Mouse (Mus musculus) Patski (cell line): Measurements from ENCODE around the gene Cdk14. TPM values are rescaled to one million over a fixed set of nuclear protein-coding genes. Genes with fewer than 3 reads are reported as not detected.
"Not testable (repeated sequence)": the region's sequence is repeated elsewhere in the genome, so short reads cannot be mapped to it uniquely, and the experiment has no call there.

Source experiments
- ATAC-seq: fragments of 100-300 bp; one replicate; pipeline ENCODE4 v1.8.0; 2021
- CTCF ChIA-PET: fragments of 350-600 bp; sonication (Branson Sonifier 250); formaldehyde crosslinking; loops from one replicate; lab custom pipeline; 2022; ENCODE audit warnings: inconsistent platforms; lab: Charles Lee
- POLR2A ChIA-PET: fragments of 350-600 bp; sonication (Branson Sonifier 250); formaldehyde crosslinking; loops from one replicate; lab custom pipeline; 2022; ENCODE audit warnings: antibody characterized with exemption, inconsistent platforms; lab: Charles Lee
- DNase-seq: peaks from one replicate; pipeline ENCODE4 v3.0.0-alpha.2; 2011; ENCODE audit warnings: low read depth, low spot score
- H3K27me3 ChIP-seq: fragments of 371-371 bp; one replicate; pipeline ENCODE4 v1.5.1; 2021
- CTCF ChIP-seq: fragments of 100-300 bp; IDR thresholded peaks from one replicate; pipeline ENCODE4 v1.5.1; 2021
- in situ Hi-C: fragments of 300-500 bp; cut with MboI; formaldehyde crosslinking; loops from 3 replicates; pipeline ENCODE4 v1.11.1; 2018; ENCODE audit warnings: low pct_unique_long_range_greater_than_20kb, mixed read lengths
- polyA plus RNA-seq: library from polyadenylated mRNA; unstranded; gene quantifications from one replicate; pipeline ENCODE4 v1.2.3, GENCODE M21; 2021

The Cdk14 gene
- polyA plus RNA-seq, 1 experiment from 2014 or later: 21.7 TPM

GRCm38 (mm10) chr5:5247671-5248070 lies 172.4 kb downstream of the Cdk14 start:
- CTCF ChIA-PET: interaction anchor here (1.1 kb wide), 1 partner anchor 113 kb away, joined by 3 read pairs; no protein-coding TSS in a partner anchor
- POLR2A ChIA-PET: no interaction called here
- no peak for ATAC-seq
- no peak for TF ChIP-seq CTCF
- H3K27me3 ChIP-seq: no peaks in the 10 kb centered on the region
- no peak for DNase-seq
- in situ Hi-C loops: no loop called here

- ChIA-PET POLR2A (no interaction called here), CTCF (interaction anchor here (1.1 kb wide), 1 partner anchor 114 kb away, joined by 3 read pairs; no protein-coding TSS in a partner anchor)
- in situ Hi-C loops: no loop called here
- ATAC-seq: no peak
- no peak for DNase-seq
- H3K27me3 ChIP-seq: no peaks in the 10 kb centered on the region
- no peak for TF ChIP-seq CTCF
Observed at GRCm38 (mm10) chr5:5246534-5247175, 173.5 kb downstream of the Cdk14 start.

GRCm38 (mm10) chr5:5245182-5245581 lies 174.9 kb downstream of the Cdk14 start:
- no peaks in the 10 kb centered on the region for H3K27me3 ChIP-seq
- TF ChIP-seq CTCF: no peak
- ChIA-PET POLR2A (interaction anchor here (1.1 kb wide), 1 partner anchor 39 kb away, joined by 3 read pairs; no protein-coding TSS in a partner anchor), CTCF (interaction anchor here (0.9 to 1.1 kb wide), 2 partner anchors 13 to 16 kb away, joined by 3 read pairs; no protein-coding TSS in a partner anchor)
- ATAC-seq: no peak
- in situ Hi-C loops: no loop called here
- DNase-seq: no peak

- ChIA-PET POLR2A (no interaction called here), CTCF (interaction anchor here (1.1 to 2.0 kb wide), 2 partner anchors 9 to 282 kb away, joined by 3 to 8 read pairs; no protein-coding TSS in a partner anchor)
- TF ChIP-seq CTCF: no peak
- DNase-seq (no peak), ATAC-seq (no peak)
- in situ Hi-C loops: no loop called here
- no peaks in the 10 kb centered on the region for H3K27me3 ChIP-seq
Observed at GRCm38 (mm10) chr5:5243648-5244047, 176.5 kb downstream of the Cdk14 start.

- in situ Hi-C loops: no loop called here
- no peaks in the 10 kb centered on the region for H3K27me3 ChIP-seq
- TF ChIP-seq CTCF: no peak
- DNase-seq: no peak
- no peak for ATAC-seq
- ChIA-PET POLR2A (no interaction called here), CTCF (interaction anchor here (0.6 to 2.0 kb wide), 3 partner anchors 10 to 281 kb away, joined by 3 to 8 read pairs (median 3); no protein-coding TSS in a partner anchor)
Observed at GRCm38 (mm10) chr5:5242704-5243103, 177.4 kb downstream of the Cdk14 start.

- no peaks in the 10 kb centered on the region for H3K27me3 ChIP-seq
- no peak for ATAC-seq
- no peak for TF ChIP-seq CTCF
- in situ Hi-C loops: no loop called here
- POLR2A ChIA-PET: no interaction called here
- CTCF ChIA-PET: interaction anchor here (0.9 kb wide), 1 partner anchor 9 kb away, joined by 3 read pairs; no protein-coding TSS in a partner anchor
- DNase-seq: no peak
Observed at GRCm38 (mm10) chr5:5241088-5241487, 179.0 kb downstream of the Cdk14 start.

- TF ChIP-seq CTCF: no peak
- no peaks in the 10 kb centered on the region for H3K27me3 ChIP-seq
- no peak for DNase-seq
- CTCF ChIA-PET: no interaction called here
- ATAC-seq: no peak
- in situ Hi-C loops: no loop called here
- POLR2A ChIA-PET: no interaction called here
Observed at GRCm38 (mm10) chr5:5240121-5240520, 180.0 kb downstream of the Cdk14 start.

- in situ Hi-C loops, CTCF ChIA-PET, ATAC-seq, H3K27me3 ChIP-seq, DNase-seq, POLR2A ChIA-PET: not testable (repeated sequence)
Observed at GRCm38 (mm10) chr5:5234935-5235334, 185.2 kb downstream of the Cdk14 start.

- ATAC-seq (no peak), DNase-seq (no peak)
- H3K27me3 ChIP-seq: no peaks in the 10 kb centered on the region
- TF ChIP-seq CTCF: no peak
- in situ Hi-C loops: no loop called here
- CTCF ChIA-PET: no interaction called here
- POLR2A ChIA-PET: no interaction called here
Observed at GRCm38 (mm10) chr5:5226966-5227365, 193.1 kb downstream of the Cdk14 start.

GRCm38 (mm10) chr5:5211780-5212135 lies 208.4 kb downstream of the Cdk14 start:
- POLR2A ChIA-PET: no interaction called here
- in situ Hi-C loops: no loop called here
- DNase-seq (no peak), ATAC-seq (no peak)
- TF ChIP-seq CTCF: no peak
- CTCF ChIA-PET: no interaction called here
- H3K27me3 ChIP-seq: no peaks in the 10 kb centered on the region

GRCm38 (mm10) chr5:5211034-5211779 lies 208.9 kb downstream of the Cdk14 start:
- in situ Hi-C loops: no loop called here
- no peaks in the 10 kb centered on the region for H3K27me3 ChIP-seq
- DNase-seq: no peak
- POLR2A ChIA-PET: no interaction called here
- no peak for ATAC-seq
- TF ChIP-seq CTCF: no peak
- CTCF ChIA-PET: no interaction called here
